Comparison of ENCODE assay signal across 7 mouse cellular contexts in the genomic region with DNA sequence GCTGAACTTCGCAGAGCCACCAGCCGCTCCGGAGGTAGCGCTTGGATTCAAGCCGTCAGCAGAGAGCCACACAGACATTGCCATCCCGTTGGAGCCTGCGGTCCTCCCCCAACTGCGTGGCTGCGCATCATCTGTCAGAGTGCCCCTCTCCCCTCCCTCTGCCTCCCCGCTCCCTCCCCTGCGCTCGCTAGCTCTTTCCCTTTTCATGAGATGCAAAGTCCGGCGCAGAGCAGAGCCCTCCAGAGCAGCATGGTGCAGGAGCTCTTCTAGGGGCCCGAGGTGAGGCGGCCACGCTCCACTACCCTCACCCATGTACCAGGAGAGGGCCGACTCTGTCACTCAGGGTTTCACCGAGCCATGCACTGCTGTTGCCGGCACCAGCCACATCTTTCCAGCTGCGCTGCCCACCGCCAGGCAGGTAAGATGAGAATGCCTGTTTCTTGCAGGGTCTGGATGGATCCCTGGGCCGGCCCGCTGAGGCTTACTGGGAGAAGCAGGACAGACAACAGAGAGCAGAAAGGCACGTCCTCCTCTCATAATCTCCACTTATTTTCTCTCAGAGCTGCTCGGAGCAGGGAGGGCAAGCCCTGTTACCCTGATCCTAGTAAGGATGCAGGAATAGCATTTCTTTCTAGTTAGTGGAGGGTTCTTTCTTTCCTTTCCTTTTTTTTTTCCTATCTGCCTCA. TPM values are rescaled to one million over a fixed set of nuclear protein-coding genes. Genes with fewer than 3 reads are reported as not detected.
DNase-seq lines count a peak whose midpoint lies in the region; ATAC-seq and TF ChIP-seq lines count a peak whose summit lies in the region.

Gene Rgs8, plus strand, starts transcription at position 88 of the 686 bp plus-strand sequence.

- H3K36me3 ChIP-seq in hindbrain, embryonic 10.5 days: no peaks in the 10 kb centered on the region
- H3K36me3 ChIP-seq in limb, embryonic 12.5 days: no peaks in the 10 kb centered on the region

- peak within 1 kb of the TSS; percentile 77 for H3K4me2 ChIP-seq in limb, embryonic 12.5 days

- peak within 1 kb of the TSS; percentile 83 for H3K27ac ChIP-seq in left cerebral cortex, adult 2 months
- peak within 1 kb of the TSS; percentile 76 for H3K27ac ChIP-seq in hindbrain, embryonic 10.5 days
- 0 out of 2 replicates have a peak within 1 kb of the TSS, but pooled peaks have one; percentile 41 for H3K27ac ChIP-seq in limb, embryonic 12.5 days

- peak; percentile 82 for ATAC-seq in limb, embryonic 12.5 days (ENCODE audit: insufficient number of reproducible peaks, insufficient read depth, low FRiP score, low TSS enrichment, low read depth)
- no peak for ATAC-seq in activated CD4-positive, CD25-positive, alpha-beta regulatory T cell, adult 4 months

- H3K9ac ChIP-seq in limb, embryonic 12.5 days (replicated peaks): peak within 1 kb of the TSS; percentile 44

- H3K4me1 ChIP-seq in hindbrain, embryonic 10.5 days (replicated peaks): peaks cover 45% of the 10 kb centered on the region
- peaks cover 15% of the 10 kb centered on the region for H3K4me1 ChIP-seq in limb, embryonic 12.5 days (replicated peaks)

- H3K27me3 ChIP-seq in hindbrain, embryonic 10.5 days (ENCODE audit: insufficient read depth, poor library complexity, severe bottlenecking): peaks cover 75% of the 10 kb centered on the region
- peaks cover 50% of the 10 kb centered on the region for H3K27me3 ChIP-seq in limb, embryonic 12.5 days

- peak; percentile 47 to 48 for DNase-seq in left cerebral cortex, adult 2 months (ENCODE audit: extremely low spot score in 1 of 2, low spot score in 2 of 2)
- no peak for DNase-seq in left cerebral cortex, adult 9 months (ENCODE audit: low spot score in 2 of 2)
- peak; percentile 77 to 80 for DNase-seq in cerebellum, postnatal 25 days
- DNase-seq in hindbrain, embryonic 10.5 days (ENCODE audit: low spot score): peak; percentile 81
- peak; percentile 74 for DNase-seq in retina, embryonic 14.5 days (ENCODE audit: low spot score)

- no peaks in the 10 kb centered on the region for H3K9me3 ChIP-seq in hindbrain, embryonic 10.5 days
- no peaks in the 10 kb centered on the region for H3K9me3 ChIP-seq in limb, embryonic 12.5 days

- WGBS in hindbrain, embryonic 10.5 days: under 1% methylated on average over 26 of the region's 26 CpGs
- 1% methylated on average over 26 of the region's 26 CpGs for WGBS in limb, embryonic 12.5 days

- no peak for TF ChIP-seq CTCF in left cerebral cortex, adult 2 months (IDR thresholded peaks at IDR 0.05)

- peak within 1 kb of the TSS; percentile 60 for H3K4me3 ChIP-seq in left cerebral cortex, adult 2 months
- H3K4me3 ChIP-seq in hindbrain, embryonic 10.5 days: peak within 1 kb of the TSS; percentile 56
- peak within 1 kb of the TSS; percentile 40 for H3K4me3 ChIP-seq in limb, embryonic 12.5 days (replicated peaks)

- intact Hi-C loops in left cerebral cortex, adult 2 months (cut with DNase I): no loop called here

RNA-seq across cellular contexts. Expression of gene Rgs8, which starts in this region (rescaled TPM):
- total RNA-seq in left cerebral cortex, adult 2 months (2021): 10 to 100 TPM; 61.1 to 63.2 TPM
- 4.9 and 8.9 TPM in 2 replicates for polyA plus RNA-seq in hindbrain, embryonic 10.5 days (2016; fragmentation: Nextera tagmentation; extraction: Ambion mirVana)
- 0.81 and 1.4 TPM in 2 replicates for polyA plus RNA-seq in limb, embryonic 12.5 days (2016; fragmentation: Nextera tagmentation; extraction: Ambion mirVana)
- polyA plus RNA-seq in activated CD4-positive, CD25-positive, alpha-beta regulatory T cell, adult 4 months (2017; shearing (Covaris generic)): under 1 TPM in 1 of 2 experiments, not detected in 1; 0.09 TPM

Comparison
In these comparisons a context has a peak if more than half of its experiments do, and no peak if none do; other contexts are left out.
1. DNase-seq: peak in left cerebral cortex, adult 2 months (2 of 2), cerebellum, postnatal 25 days (2 of 2), hindbrain, embryonic 10.5 days (single experiment) and retina, embryonic 14.5 days (single experiment); none in left cerebral cortex, adult 9 months (0 of 2).
2. Peak in every context shown above with its lines, with median percentiles within 50 percentile points of each other: H3K27ac ChIP-seq and H3K4me3 ChIP-seq.